Mouse (Mus musculus): ENCODE results near the gene Ttc28. TPM values are rescaled to one million over a fixed set of nuclear protein-coding genes. Genes with fewer than 3 reads are reported as not detected.

Ttc28 gene
- polyA plus RNA-seq, 1 experiment from 2014 or later, result 10.2 TPM

DNA sequence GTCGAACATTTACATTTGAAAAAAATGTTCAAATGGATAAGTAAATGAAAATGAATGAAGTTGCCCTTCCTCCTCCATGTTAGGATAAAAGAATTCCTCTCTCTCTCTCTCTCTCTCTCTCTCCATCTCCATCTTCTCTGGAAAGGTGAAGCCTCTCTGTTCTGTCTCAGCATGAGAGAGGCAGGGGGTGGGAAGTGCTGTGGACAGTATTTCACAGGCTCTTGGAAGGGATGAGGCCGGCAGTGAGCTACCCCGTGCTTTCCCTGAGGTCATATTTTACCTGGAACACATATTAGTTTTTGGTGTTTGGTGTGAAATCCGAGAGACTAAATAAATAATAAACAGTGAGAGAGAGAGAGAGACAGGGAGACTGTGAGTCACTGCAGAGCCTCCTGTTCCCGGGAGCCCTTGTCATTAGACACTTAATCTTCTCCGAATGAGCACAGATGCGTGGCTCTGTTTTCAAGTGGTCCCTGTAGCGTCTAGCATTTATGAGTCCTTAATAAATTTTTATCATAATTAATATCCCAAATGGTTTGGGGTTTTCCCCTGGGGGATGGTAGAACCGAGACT is 284.8 kb downstream of the Ttc28 start:
- no peak overlapping the region for H3K9ac ChIP-seq
- ATAC-seq (ENCODE audit: insufficient read depth, low FRiP score, low read depth), result no peak
- peaks cover 30% of the 10 kb centered on the region for H3K4me1 ChIP-seq

GRCm38 (mm10) chr5:111170383-111170782 is 290.8 kb downstream of the Ttc28 start:
- H3K4me1 ChIP-seq, result peaks cover 3% of the 10 kb centered on the region; the same call in 1 of the 2 replicates
- WGBS, result 70% methylated on average over 9 of the region's 9 CpGs
- no peak overlapping the region for H3K27ac ChIP-seq
- ATAC-seq (ENCODE audit: insufficient read depth, low FRiP score, low read depth), result no peak
- no peak overlapping the region for H3K4me2 ChIP-seq
- no peak overlapping the region for H3K9ac ChIP-seq
- no peaks in the 10 kb centered on the region for H3K36me3 ChIP-seq
- H3K9me3 ChIP-seq, result no peaks in the 10 kb centered on the region
- H3K4me3 ChIP-seq (replicated peaks), result no peak overlapping the region
- H3K27me3 ChIP-seq (replicated peaks), result no peaks in the 10 kb centered on the region

More for the DNA sequence above, 284.8 kb downstream of the Ttc28 start:
- H3K27me3 ChIP-seq (replicated peaks), result no peaks in the 10 kb centered on the region
- H3K27ac ChIP-seq, result no peak overlapping the region
- no peak overlapping the region for H3K4me3 ChIP-seq (replicated peaks)
- H3K4me2 ChIP-seq, result no peak overlapping the region
- H3K9me3 ChIP-seq, result no peaks in the 10 kb centered on the region
- H3K36me3 ChIP-seq, result no peaks in the 10 kb centered on the region
- WGBS, result 39% methylated on average over 9 of the region's 9 CpGs

- H3K36me3 ChIP-seq, result no peaks in the 10 kb centered on the region
- 60% methylated on average over 12 of the region's 12 CpGs for WGBS
- H3K9ac ChIP-seq, result no peak overlapping the region
- peaks cover 28% of the 10 kb centered on the region for H3K4me1 ChIP-seq
- H3K4me3 ChIP-seq (replicated peaks), result no peak overlapping the region
- no peak for ATAC-seq (ENCODE audit: insufficient read depth, low FRiP score, low read depth)
- H3K27ac ChIP-seq, result no peak overlapping the region
- H3K9me3 ChIP-seq, result no peaks in the 10 kb centered on the region
- H3K4me2 ChIP-seq, result no peak overlapping the region
- H3K27me3 ChIP-seq (replicated peaks), result no peaks in the 10 kb centered on the region
Observed at GRCm38 (mm10) chr5:111175410-111175809, 295.8 kb downstream of the Ttc28 start.

- no peaks in the 10 kb centered on the region for H3K36me3 ChIP-seq
- H3K27me3 ChIP-seq (replicated peaks), result no peaks in the 10 kb centered on the region
- no peak for ATAC-seq (ENCODE audit: insufficient read depth, low FRiP score, low read depth)
- 53% methylated on average over 9 of the region's 9 CpGs for WGBS
- no peak overlapping the region for H3K4me3 ChIP-seq (replicated peaks)
- no peak overlapping the region for H3K9ac ChIP-seq
- peaks cover 32% of the 10 kb centered on the region for H3K4me1 ChIP-seq
- no peak overlapping the region for H3K4me2 ChIP-seq
- no peaks in the 10 kb centered on the region for H3K9me3 ChIP-seq
- no peak overlapping the region for H3K27ac ChIP-seq
Observed at GRCm38 (mm10) chr5:111175842-111176241, 296.2 kb downstream of the Ttc28 start.

GRCm38 (mm10) chr5:111176441-111176840 is 296.8 kb downstream of the Ttc28 start:
- Histone ChIP-seq H3K36me3 (no peaks in the 10 kb centered on the region), H3K9me3 (no peaks in the 10 kb centered on the region), H3K27ac (no peak overlapping the region), H3K4me1 (peaks cover 37% of the 10 kb centered on the region), H3K4me3 (replicated peaks) (no peak overlapping the region), H3K9ac (no peak overlapping the region), H3K27me3 (replicated peaks) (no peaks in the 10 kb centered on the region), H3K4me2 (no peak overlapping the region)
- ATAC-seq (ENCODE audit: insufficient read depth, low FRiP score, low read depth), result no peak
- WGBS, result 83% methylated on average over 13 of the region's 13 CpGs

- Histone ChIP-seq H3K9ac (no peak overlapping the region), H3K36me3 (no peaks in the 10 kb centered on the region), H3K27me3 (replicated peaks) (no peaks in the 10 kb centered on the region), H3K4me1 (peaks cover 37% of the 10 kb centered on the region), H3K4me3 (replicated peaks) (no peak overlapping the region), H3K9me3 (no peaks in the 10 kb centered on the region), H3K27ac (peak overlapping the region; percentile 18; the same call in 1 of the 2 replicates), H3K4me2 (no peak overlapping the region)
- 47% methylated on average over 21 of the region's 21 CpGs for WGBS
- ATAC-seq (ENCODE audit: insufficient read depth, low FRiP score, low read depth), result no peak
Observed at GRCm38 (mm10) chr5:111178324-111179076, 298.9 kb downstream of the Ttc28 start.

DNA sequence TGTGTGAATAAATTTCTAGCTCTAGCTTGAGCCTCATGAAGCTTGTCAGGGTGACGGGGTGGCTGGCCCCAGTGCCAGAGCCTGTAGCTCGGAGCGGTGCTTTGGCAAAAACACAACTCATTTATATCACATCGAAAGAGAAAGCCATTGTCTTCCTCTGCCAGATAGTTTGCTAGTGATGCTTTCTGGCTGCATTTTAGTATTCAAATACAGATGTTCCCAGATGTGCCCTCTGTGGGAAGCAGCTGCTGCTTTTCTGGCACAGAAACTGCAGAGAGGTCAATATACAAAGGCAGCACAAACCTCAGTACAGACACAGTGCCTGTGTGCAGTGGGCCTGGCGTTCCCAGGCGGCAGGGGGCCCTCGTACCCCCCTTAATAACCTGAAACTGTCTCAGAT is 300.0 kb downstream of the Ttc28 start:
- WGBS, result 38% methylated on average over 7 of the region's 7 CpGs
- H3K4me2 ChIP-seq, result 0 out of 2 replicates have a peak overlapping the region, but pooled peaks have one; percentile 6
- no peaks in the 10 kb centered on the region for H3K36me3 ChIP-seq
- no peak overlapping the region for H3K4me3 ChIP-seq (replicated peaks)
- no peaks in the 10 kb centered on the region for H3K27me3 ChIP-seq (replicated peaks)
- no peak overlapping the region for H3K9ac ChIP-seq
- peak overlapping the region; percentile 13; the same call in 1 of the 2 replicates for H3K27ac ChIP-seq
- ATAC-seq (ENCODE audit: insufficient read depth, low FRiP score, low read depth), result no peak
- peaks cover 37% of the 10 kb centered on the region for H3K4me1 ChIP-seq
- no peaks in the 10 kb centered on the region for H3K9me3 ChIP-seq

DNA sequence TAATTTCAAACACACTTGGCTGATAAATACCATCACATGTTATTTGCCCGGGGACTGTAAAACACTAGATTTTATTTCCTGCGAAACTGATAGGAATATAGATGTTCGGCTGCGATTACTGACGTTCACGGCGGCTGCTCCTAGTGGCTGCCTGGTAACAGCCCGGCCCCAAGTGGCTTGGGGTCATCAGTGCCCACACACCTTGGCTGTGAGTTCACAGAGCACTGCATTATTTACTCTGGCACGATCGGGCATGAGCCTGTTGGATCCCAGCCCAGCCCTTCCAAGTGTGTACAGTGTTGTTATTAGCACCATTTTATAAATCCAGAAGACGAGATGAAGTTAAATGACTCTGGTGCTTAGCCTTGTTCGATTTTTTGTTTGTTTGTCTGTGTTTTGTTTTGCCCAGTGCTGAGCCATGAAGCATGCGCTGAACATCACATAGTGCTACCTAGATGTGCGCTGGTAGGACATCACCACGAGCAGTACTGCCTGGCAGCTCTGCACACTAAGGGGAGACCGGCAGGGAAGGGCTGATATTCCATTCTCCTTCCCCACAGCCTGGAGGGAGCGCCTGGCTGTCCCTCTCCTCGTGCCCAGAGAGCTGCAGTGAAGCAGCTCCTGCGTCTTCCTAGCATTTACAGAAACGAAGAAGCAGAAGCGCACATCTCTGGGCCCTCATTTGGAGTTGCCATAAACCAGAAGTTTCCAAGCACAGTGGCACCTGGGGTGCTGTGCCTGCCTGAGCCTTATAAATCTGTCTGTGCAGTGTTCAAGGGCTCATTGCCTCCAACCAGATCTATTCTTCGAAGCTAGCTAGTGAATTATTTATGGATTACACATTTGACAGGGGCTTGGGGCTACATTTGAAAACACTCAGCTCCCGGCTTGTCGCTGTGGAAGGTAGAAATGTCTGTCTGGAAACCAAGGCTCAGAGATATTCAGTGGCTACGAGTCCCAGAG is 300.8 kb downstream of the Ttc28 start:
- Histone ChIP-seq H3K4me1 (peaks cover 34% of the 10 kb centered on the region), H3K4me2 (0 out of 2 replicates have a peak overlapping the region, but pooled peaks have one; percentile 6), H3K36me3 (no peaks in the 10 kb centered on the region), H3K9ac (no peak overlapping the region), H3K27ac (peak overlapping the region; percentile 13; the same call in 1 of the 2 replicates), H3K9me3 (no peaks in the 10 kb centered on the region), H3K4me3 (replicated peaks) (no peak overlapping the region), H3K27me3 (replicated peaks) (no peaks in the 10 kb centered on the region)
- no peak for ATAC-seq (ENCODE audit: insufficient read depth, low FRiP score, low read depth)
- WGBS, result 48% methylated on average over 25 of the region's 25 CpGs

- Histone ChIP-seq H3K27me3 (replicated peaks) (no peaks in the 10 kb centered on the region), H3K27ac (no peak overlapping the region), H3K36me3 (no peaks in the 10 kb centered on the region), H3K4me2 (no peak overlapping the region), H3K4me3 (replicated peaks) (no peak overlapping the region), H3K4me1 (peaks cover 30% of the 10 kb centered on the region), H3K9me3 (no peaks in the 10 kb centered on the region), H3K9ac (no peak overlapping the region)
- WGBS, result 77% methylated on average over 7 of the region's 7 CpGs
- no peak for ATAC-seq (ENCODE audit: insufficient read depth, low FRiP score, low read depth)
Observed at GRCm38 (mm10) chr5:111181204-111181912, 301.8 kb downstream of the Ttc28 start.

GRCm38 (mm10) chr5:111186600-111186999 is 307.0 kb downstream of the Ttc28 start:
- Histone ChIP-seq H3K36me3 (no peaks in the 10 kb centered on the region), H3K4me3 (replicated peaks) (no peak overlapping the region), H3K4me2 (no peak overlapping the region), H3K4me1 (0 out of 2 replicates have a peak, but pooled peaks cover 4% of the 10 kb centered on the region), H3K27ac (no peak overlapping the region), H3K9ac (no peak overlapping the region), H3K9me3 (no peaks in the 10 kb centered on the region), H3K27me3 (replicated peaks) (no peaks in the 10 kb centered on the region)
- 46% methylated on average over 11 of the region's 11 CpGs for WGBS
- ATAC-seq (ENCODE audit: insufficient read depth, low FRiP score, low read depth), result no peak

DNA sequence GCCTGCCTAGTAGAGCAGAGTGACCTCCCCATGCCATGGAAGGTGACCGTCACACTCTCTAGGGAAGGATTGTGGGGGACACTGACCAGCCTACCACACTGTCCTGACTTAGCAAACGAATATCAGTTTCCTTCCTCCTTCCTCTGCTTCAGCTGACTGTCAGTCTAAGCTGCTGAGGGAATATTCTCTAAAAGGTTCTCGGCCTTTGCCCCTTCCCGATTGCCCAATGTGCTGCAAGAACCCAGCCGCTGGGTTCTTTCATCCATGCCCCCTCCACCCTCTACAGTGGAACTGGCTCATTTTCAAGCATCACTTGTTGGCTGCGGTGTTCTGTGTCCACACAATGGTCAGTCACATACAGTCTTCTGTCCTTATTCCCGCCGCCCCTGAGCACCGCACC is 312.4 kb downstream of the Ttc28 start:
- WGBS, result 83% methylated on average over 9 of the region's 9 CpGs
- ATAC-seq (ENCODE audit: insufficient read depth, low FRiP score, low read depth), result no peak
- no peaks in the 10 kb centered on the region for H3K27me3 ChIP-seq (replicated peaks)

More for the DNA sequence above, 312.4 kb downstream of the Ttc28 start:
- Histone ChIP-seq H3K27ac (no peak overlapping the region), H3K4me2 (no peak overlapping the region), H3K9me3 (no peaks in the 10 kb centered on the region), H3K4me3 (replicated peaks) (no peak overlapping the region), H3K36me3 (no peaks in the 10 kb centered on the region), H3K4me1 (peaks cover 6% of the 10 kb centered on the region; the same call in 1 of the 2 replicates), H3K9ac (no peak overlapping the region)

All from stomach, embryonic 15.5 days (tissue).